Comparison of ENCODE assay signal across 36 mouse cellular contexts in genomic region chr1:182587706-182588105, GRCm38 (mm10). TPM values are rescaled to one million over a fixed set of nuclear protein-coding genes. Genes with fewer than 3 reads are reported as not detected.
"Had no signal": no experiment of that assay in that cellular context is flagged by ENCODE, and none has a peak within 500 bp of the region (broad histone marks: within the 10 kb centered on the region; RNA-seq: fewer than 3 reads in every experiment).

No protein-coding gene starts in this region.

- H3K4me1 ChIP-seq: liver, embryonic 15.5 days had no signal

- H3K36me3 ChIP-seq: heart, embryonic 10.5 days; heart, embryonic 13.5 days; heart, embryonic 15.5 days; intestine, embryonic 15.5 days; limb, embryonic 13.5 days; limb, embryonic 15.5 days; liver, embryonic 15.5 days had no signal

- H3K4me3 ChIP-seq: heart, adult 2 months; heart, embryonic 10.5 days; heart, embryonic 13.5 days; heart, embryonic 15.5 days; intestine, embryonic 15.5 days; layer of hippocampus, adult 2 months; limb, embryonic 13.5 days; limb, embryonic 15.5 days; liver, embryonic 15.5 days had no signal

- ATAC-seq: hindbrain, embryonic 16.5 days; inflammation-experienced regulatory T-cells, adult 6 months; intestine, embryonic 15.5 days; intestine, postnatal 0 days had no signal

- H3K4me2 ChIP-seq: heart, embryonic 13.5 days; heart, embryonic 15.5 days; hindbrain, embryonic 14.5 days; intestine, embryonic 15.5 days; limb, embryonic 13.5 days; limb, embryonic 15.5 days; liver, embryonic 15.5 days had no signal

- H3K27me3 ChIP-seq: heart, embryonic 15.5 days; intestine, embryonic 15.5 days; limb, embryonic 13.5 days; liver, embryonic 15.5 days had no signal

- H3K9me3 ChIP-seq: heart, embryonic 10.5 days; heart, embryonic 13.5 days; heart, embryonic 15.5 days; intestine, embryonic 15.5 days; limb, embryonic 13.5 days; limb, embryonic 15.5 days; liver, embryonic 15.5 days had no signal

- H3K9ac ChIP-seq: heart, embryonic 13.5 days; heart, embryonic 15.5 days; hindbrain, embryonic 14.5 days; intestine, embryonic 15.5 days; limb, embryonic 13.5 days; limb, embryonic 15.5 days; liver, embryonic 15.5 days had no signal

- DNase-seq: gastrocnemius, postnatal 14 days; gastrocnemius, postnatal 36 days; heart, adult 11 months; heart, adult 2 months; heart, postnatal 14 days; heart, postnatal 36 days; kidney, adult 18-20 months; kidney, adult 8-10 months; kidney, postnatal 10 days; kidney, postnatal 25 days; kidney, postnatal 4 days; left cerebral cortex, postnatal 4 days had no signal

- H3K27ac ChIP-seq: heart, adult 2 months; heart, embryonic 10.5 days; heart, embryonic 13.5 days; heart, embryonic 15.5 days; hindbrain, embryonic 14.5 days; intestine, embryonic 15.5 days; layer of hippocampus, adult 2 months; limb, embryonic 13.5 days; limb, embryonic 15.5 days; liver, embryonic 15.5 days had no signal

RNA-seq across cellular contexts. Expression of gene Capn8, which starts 22.9 kb away (rescaled TPM):
- total RNA-seq: gastrocnemius, adult 18-20 months; gastrocnemius, adult 8-10 months; gastrocnemius, postnatal 14 days; gastrocnemius, postnatal 36 days; heart, adult 2 months; heart, postnatal 14 days; heart, postnatal 36 days; hematopoietic stem cell, adult 5-6 weeks; layer of hippocampus, adult 2 months; layer of hippocampus, postnatal 10 days; layer of hippocampus, postnatal 25 days; left cerebral cortex, postnatal 10 days; left cerebral cortex, postnatal 25 days; left cerebral cortex, postnatal 4 days had no signal
- polyA plus RNA-seq: heart, adult 2 months; heart, embryonic 13.5 days; heart, embryonic 15.5 days; heart, postnatal 0 days; hindbrain, embryonic 11.5 days; hindbrain, embryonic 14.5 days; inflammation-experienced regulatory T-cells, adult 6 months; kidney, embryonic 14.5 days; kidney, embryonic 16.5 days; limb, embryonic 11.5 days; limb, embryonic 13.5 days; limb, embryonic 15.5 days; liver, embryonic 15.5 days had no signal
